Mouse (Mus musculus): ENCODE measurements at regions not wholly inside any gene's neighbourhood (a gene's known extent, or its start where the extent isn't known, plus 50 kb on each side); places are given as distances from the start of the nearest gene placed in this dataset.

- Histone ChIP-seq H3K4me3 (ENCODE audit: insufficient read depth, low read length) (no peak overlapping the region), H3K27ac (ENCODE audit: insufficient read depth, low read length) (no peak overlapping the region), H3K4me1 (ENCODE audit: control insufficient read depth, insufficient read depth, low read length) (peaks cover 4% of the 10 kb centered on the region; the same call in 1 of the 2 replicates)
- TF ChIP-seq CTCF (IDR thresholded peaks at IDR 0.05; ENCODE audit: extremely low read depth, insufficient read depth, low read length) (no peak), POLR2A (IDR thresholded peaks at IDR 0.05; ENCODE audit: extremely low read depth, insufficient read depth, low read length) (no peak)
Observed at GRCm38 (mm10) chr16:95794876-95795275, 93.0 kb downstream of the Ets2 start.

GRCm38 (mm10) chr16:95794281-95794727, 92.4 kb downstream of the Ets2 start:
- no peak overlapping the region for H3K27ac ChIP-seq (ENCODE audit: insufficient read depth, low read length)
- H3K4me1 ChIP-seq (ENCODE audit: control insufficient read depth, insufficient read depth, low read length), result peaks cover 4% of the 10 kb centered on the region; the same call in 1 of the 2 replicates
- TF ChIP-seq CTCF (IDR thresholded peaks at IDR 0.05; ENCODE audit: extremely low read depth, insufficient read depth, low read length) (no peak), POLR2A (IDR thresholded peaks at IDR 0.05; ENCODE audit: extremely low read depth, insufficient read depth, low read length) (no peak)
- H3K4me3 ChIP-seq (ENCODE audit: insufficient read depth, low read length), result no peak overlapping the region

GRCm38 (mm10) chr16:95790691-95791090, 88.8 kb downstream of the Ets2 start:
- TF ChIP-seq CTCF (IDR thresholded peaks at IDR 0.05; ENCODE audit: extremely low read depth, insufficient read depth, low read length), result no peak
- TF ChIP-seq POLR2A (IDR thresholded peaks at IDR 0.05; ENCODE audit: extremely low read depth, insufficient read depth, low read length), result no peak
- H3K4me3 ChIP-seq (ENCODE audit: insufficient read depth, low read length), result no peak overlapping the region

GRCm38 (mm10) chr16:95789548-95789947, 87.7 kb downstream of the Ets2 start:
- Histone ChIP-seq H3K27ac (ENCODE audit: insufficient read depth, low read length) (no peak overlapping the region), H3K4me3 (ENCODE audit: insufficient read depth, low read length) (no peak overlapping the region), H3K4me1 (ENCODE audit: control insufficient read depth, insufficient read depth, low read length) (no peaks in the 10 kb centered on the region)
- TF ChIP-seq POLR2A (IDR thresholded peaks at IDR 0.05; ENCODE audit: extremely low read depth, insufficient read depth, low read length) (no peak), CTCF (IDR thresholded peaks at IDR 0.05; ENCODE audit: extremely low read depth, insufficient read depth, low read length) (no peak)

More at GRCm38 (mm10) chr16:95790691-95791090, 88.8 kb downstream of the Ets2 start:
- Histone ChIP-seq H3K27ac (ENCODE audit: insufficient read depth, low read length) (no peak overlapping the region), H3K4me1 (ENCODE audit: control insufficient read depth, insufficient read depth, low read length) (no peaks in the 10 kb centered on the region)

GRCm38 (mm10) chr16:95781681-95782080, 79.8 kb downstream of the Ets2 start:
- Histone ChIP-seq H3K4me3 (ENCODE audit: insufficient read depth, low read length) (no peak overlapping the region), H3K4me1 (ENCODE audit: control insufficient read depth, insufficient read depth, low read length) (0 out of 2 replicates have a peak, but pooled peaks cover under 1% of the 10 kb centered on the region), H3K27ac (ENCODE audit: insufficient read depth, low read length) (no peak overlapping the region)
- no peak for TF ChIP-seq POLR2A (IDR thresholded peaks at IDR 0.05; ENCODE audit: extremely low read depth, insufficient read depth, low read length)
- TF ChIP-seq CTCF (IDR thresholded peaks at IDR 0.05; ENCODE audit: extremely low read depth, insufficient read depth, low read length), result no peak

- no peak for TF ChIP-seq POLR2A (IDR thresholded peaks at IDR 0.05; ENCODE audit: extremely low read depth, insufficient read depth, low read length)
- TF ChIP-seq CTCF (IDR thresholded peaks at IDR 0.05; ENCODE audit: extremely low read depth, insufficient read depth, low read length), result no peak
- Histone ChIP-seq H3K4me3 (ENCODE audit: insufficient read depth, low read length) (no peak overlapping the region), H3K27ac (ENCODE audit: insufficient read depth, low read length) (no peak overlapping the region), H3K4me1 (ENCODE audit: control insufficient read depth, insufficient read depth, low read length) (peaks cover 1% of the 10 kb centered on the region; the same call in 1 of the 2 replicates)
Observed at GRCm38 (mm10) chr16:95780431-95780830, 78.6 kb downstream of the Ets2 start.

- H3K4me1 ChIP-seq (ENCODE audit: control insufficient read depth, insufficient read depth, low read length), result peaks cover 1% of the 10 kb centered on the region; the same call in 1 of the 2 replicates
- TF ChIP-seq CTCF (IDR thresholded peaks at IDR 0.05; ENCODE audit: extremely low read depth, insufficient read depth, low read length) (no peak), POLR2A (IDR thresholded peaks at IDR 0.05; ENCODE audit: extremely low read depth, insufficient read depth, low read length) (no peak)
- no peak overlapping the region for H3K4me3 ChIP-seq (ENCODE audit: insufficient read depth, low read length)
- no peak overlapping the region for H3K27ac ChIP-seq (ENCODE audit: insufficient read depth, low read length)
Observed at GRCm38 (mm10) chr16:95778845-95779722, 77.2 kb downstream of the Ets2 start.

- H3K4me3 ChIP-seq (ENCODE audit: insufficient read depth, low read length), result no peak overlapping the region
- peak overlapping the region; percentile 47 for H3K27ac ChIP-seq (ENCODE audit: insufficient read depth, low read length)
- TF ChIP-seq POLR2A (IDR thresholded peaks at IDR 0.05; ENCODE audit: extremely low read depth, insufficient read depth, low read length) (no peak), CTCF (IDR thresholded peaks at IDR 0.05; ENCODE audit: extremely low read depth, insufficient read depth, low read length) (no peak)
- H3K4me1 ChIP-seq (ENCODE audit: control insufficient read depth, insufficient read depth, low read length), result peaks cover 1% of the 10 kb centered on the region; the same call in 1 of the 2 replicates
Observed at GRCm38 (mm10) chr16:95778173-95778572, 76.3 kb downstream of the Ets2 start.

GRCm38 (mm10) chr16:95776610-95777363, 74.9 kb downstream of the Ets2 start:
- TF ChIP-seq POLR2A (IDR thresholded peaks at IDR 0.05; ENCODE audit: extremely low read depth, insufficient read depth, low read length), result no peak
- no peak for TF ChIP-seq CTCF (IDR thresholded peaks at IDR 0.05; ENCODE audit: extremely low read depth, insufficient read depth, low read length)
- Histone ChIP-seq H3K27ac (ENCODE audit: insufficient read depth, low read length) (no peak overlapping the region), H3K4me3 (ENCODE audit: insufficient read depth, low read length) (no peak overlapping the region), H3K4me1 (ENCODE audit: control insufficient read depth, insufficient read depth, low read length) (peaks cover 1% of the 10 kb centered on the region; the same call in 1 of the 2 replicates)
